Mouse (Mus musculus) liver, embryonic 15.5 days (tissue): ENCODE measurements around the gene 9430015G10Rik. TPM values are rescaled to one million over a fixed set of nuclear protein-coding genes. Genes with fewer than 3 reads are reported as not detected.

Experiments
- ATAC-seq: fragments of 200-750 bp; cut with Nextera tagmentation; 2 replicates; pipeline ENCODE4 v1.8.0; 2017; ENCODE audit warnings: moderate number of reproducible peaks, mild to moderate bottlenecking, moderate library complexity; ENCODE audit not compliant: insufficient read depth
- H3K27ac ChIP-seq: fragments of 300-500 bp; sonication (generic); replicated peaks from 2 replicates; pipeline ENCODE4 v1.5.1; 2015; ENCODE audit warnings: mild to moderate bottlenecking, inconsistent platforms
- H3K27me3 ChIP-seq: fragments of 300-500 bp; sonication (generic); 2 replicates; pipeline ENCODE4 v1.6.1; 2015; ENCODE audit warnings: mild to moderate bottlenecking, inconsistent platforms
- H3K36me3 ChIP-seq: fragments of 300-500 bp; sonication (generic); replicated peaks from 2 replicates; pipeline ENCODE4 v1.6.1; 2015; ENCODE audit warnings: moderate library complexity, mild to moderate bottlenecking, inconsistent platforms
- H3K4me1 ChIP-seq: fragments of 300-500 bp; sonication (generic); replicated peaks from 2 replicates; pipeline ENCODE4 v1.6.1; 2015; ENCODE audit warnings: inconsistent platforms
- H3K4me2 ChIP-seq: fragments of 300-500 bp; sonication (generic); 2 replicates; pipeline ENCODE4 v1.6.1; 2015; ENCODE audit warnings: moderate library complexity, mild to moderate bottlenecking, inconsistent platforms
- H3K4me3 ChIP-seq: fragments of 300-500 bp; sonication (generic); replicated peaks from 2 replicates; pipeline ENCODE4 v1.5.1; 2015; ENCODE audit warnings: mild to moderate bottlenecking, inconsistent platforms
- H3K9ac ChIP-seq: fragments of 300-500 bp; sonication (generic); 2 replicates; pipeline ENCODE4 v1.6.1; 2015; ENCODE audit warnings: moderate library complexity, mild to moderate bottlenecking, inconsistent platforms
- H3K9me3 ChIP-seq: fragments of 300-500 bp; sonication (generic); replicated peaks from 2 replicates; pipeline ENCODE4 v1.6.1; 2016; ENCODE audit warnings: inconsistent platforms
- WGBS: fragments of 180-500 bp; shearing (Covaris S2); methylation state at CpG from one replicate; pipeline ENCODE4 v1.1.7; 2015; ENCODE audit warnings: mixed read lengths; ENCODE audit not compliant: insufficient replicate concordance; 5-methylcytosine and 5-hydroxymethylcytosine counted together
- polyA plus RNA-seq: library from polyadenylated mRNA; unstranded; fragments of >200 nt; fragmentation: Nextera tagmentation; extraction: Ambion mirVana; gene quantifications from 2 replicates; pipeline ENCODE4 v1.2.1, GENCODE M21; 2015

9430015G10Rik gene
- polyA plus RNA-seq, 1 experiment from 2014 or later = 10.5 TPM

DNA sequence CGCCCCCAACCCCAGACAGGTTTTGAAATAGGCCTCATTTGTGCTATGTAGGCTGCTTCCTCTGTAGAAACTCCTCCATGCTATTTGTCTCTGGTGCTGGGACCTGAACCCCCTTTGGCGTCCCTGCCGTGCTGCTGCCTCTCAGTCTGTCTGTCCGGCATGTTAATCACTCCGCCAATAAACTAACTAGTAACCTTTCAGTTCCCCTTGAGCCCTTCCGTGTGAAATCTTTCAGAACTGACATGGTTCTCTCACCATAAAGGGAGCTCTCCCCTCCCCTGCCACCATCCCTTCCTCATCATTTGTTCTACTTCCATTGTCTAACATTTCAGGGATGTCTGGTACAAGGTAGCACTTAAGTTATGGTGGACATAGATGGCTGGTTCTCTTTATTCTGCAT, 10.4 kb upstream of the 9430015G10Rik start:
- no peaks in the 10 kb centered on the region for H3K9me3 ChIP-seq
- H3K9ac ChIP-seq = no peak overlapping the region
- no peaks in the 10 kb centered on the region for H3K27me3 ChIP-seq
- ATAC-seq = no peak
- 0 out of 2 replicates have a peak, but pooled peaks cover 3% of the 10 kb centered on the region for H3K4me1 ChIP-seq
- no peak overlapping the region for H3K4me3 ChIP-seq
- H3K4me2 ChIP-seq = no peak overlapping the region
- H3K36me3 ChIP-seq = no peaks in the 10 kb centered on the region
- H3K27ac ChIP-seq = no peak overlapping the region
- 66% methylated on average over 6 of the region's 6 CpGs for WGBS

- Histone ChIP-seq H3K4me1 (0 out of 2 replicates have a peak, but pooled peaks cover 3% of the 10 kb centered on the region), H3K36me3 (no peaks in the 10 kb centered on the region), H3K27ac (no peak overlapping the region), H3K4me3 (no peak overlapping the region), H3K9me3 (no peaks in the 10 kb centered on the region), H3K4me2 (no peak overlapping the region), H3K27me3 (no peaks in the 10 kb centered on the region), H3K9ac (no peak overlapping the region)
- ATAC-seq = peak; percentile 26
- 56% methylated on average over 5 of the region's 5 CpGs for WGBS
Measured at GRCm38 (mm10) chr4:156100501-156100900, 9.3 kb upstream of the 9430015G10Rik start.

- no peak overlapping the region for H3K4me2 ChIP-seq
- ATAC-seq = no peak
- H3K27me3 ChIP-seq = no peaks in the 10 kb centered on the region
- H3K27ac ChIP-seq = no peak overlapping the region
- H3K4me3 ChIP-seq = no peak overlapping the region
- no peaks in the 10 kb centered on the region for H3K9me3 ChIP-seq
- H3K36me3 ChIP-seq = no peaks in the 10 kb centered on the region
- WGBS = 30% methylated on average over 3 of the region's 3 CpGs
- H3K9ac ChIP-seq = no peak overlapping the region
- 0 out of 2 replicates have a peak, but pooled peaks cover 3% of the 10 kb centered on the region for H3K4me1 ChIP-seq
Measured at GRCm38 (mm10) chr4:156101481-156101903, 8.3 kb upstream of the 9430015G10Rik start.

- no peak overlapping the region for H3K9ac ChIP-seq
- no peaks in the 10 kb centered on the region for H3K36me3 ChIP-seq
- H3K4me1 ChIP-seq = 0 out of 2 replicates have a peak, but pooled peaks cover 3% of the 10 kb centered on the region
- no peaks in the 10 kb centered on the region for H3K27me3 ChIP-seq
- no peak overlapping the region for H3K4me3 ChIP-seq
- H3K27ac ChIP-seq = no peak overlapping the region
- no peak overlapping the region for H3K4me2 ChIP-seq
- WGBS = 49% methylated on average over 4 of the region's 4 CpGs
- H3K9me3 ChIP-seq = no peaks in the 10 kb centered on the region
- ATAC-seq = no peak
Measured at GRCm38 (mm10) chr4:156103342-156103741, 6.4 kb upstream of the 9430015G10Rik start.

- Histone ChIP-seq H3K9me3 (no peaks in the 10 kb centered on the region), H3K4me3 (peak overlapping the region; percentile 94), H3K4me2 (peak overlapping the region; percentile 79), H3K36me3 (no peaks in the 10 kb centered on the region), H3K9ac (peak overlapping the region; percentile 64), H3K27ac (peak overlapping the region; percentile 80), H3K4me1 (peaks cover 40% of the 10 kb centered on the region), H3K27me3 (no peaks in the 10 kb centered on the region)
- peak; percentile 37 for ATAC-seq
- WGBS = 21% methylated on average over 13 of the region's 13 CpGs
Measured at GRCm38 (mm10) chr4:156108606-156109546, 906 bp upstream of the 9430015G10Rik start.

DNA sequence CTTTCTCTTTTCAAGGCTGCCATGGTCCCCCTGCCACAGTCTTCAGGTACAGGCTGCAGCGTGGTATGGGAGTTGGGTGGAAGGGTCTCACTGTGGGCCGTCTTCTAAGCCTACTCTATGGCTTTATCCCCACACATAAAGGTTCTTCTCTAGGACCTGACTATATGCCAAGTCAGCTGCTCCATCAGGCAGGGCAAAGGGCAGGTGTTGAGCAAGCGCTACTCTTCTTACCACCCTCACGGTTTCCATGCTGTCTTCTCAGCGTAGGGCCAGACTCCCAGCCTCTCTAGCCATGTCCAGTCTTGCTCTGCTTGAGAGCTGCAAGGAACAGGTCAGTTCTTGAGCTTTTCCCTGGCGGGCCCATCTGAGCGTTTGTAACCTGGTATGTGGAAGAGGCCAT, 14.3 kb downstream of the 9430015G10Rik start:
- 85% methylated on average over 7 of the region's 7 CpGs for WGBS
- H3K27ac ChIP-seq = no peak overlapping the region
- H3K9me3 ChIP-seq = no peaks in the 10 kb centered on the region
- H3K9ac ChIP-seq = no peak overlapping the region
- H3K4me2 ChIP-seq = no peak overlapping the region
- peaks cover 77% of the 10 kb centered on the region for H3K36me3 ChIP-seq
- H3K4me1 ChIP-seq = peaks cover 18% of the 10 kb centered on the region
- H3K27me3 ChIP-seq = no peaks in the 10 kb centered on the region
- no peak overlapping the region for H3K4me3 ChIP-seq
- no peak for ATAC-seq

- Histone ChIP-seq H3K4me1 (peaks cover 18% of the 10 kb centered on the region), H3K36me3 (peaks cover 64% of the 10 kb centered on the region), H3K9ac (no peak overlapping the region), H3K4me2 (no peak overlapping the region), H3K4me3 (no peak overlapping the region), H3K9me3 (no peaks in the 10 kb centered on the region), H3K27ac (no peak overlapping the region), H3K27me3 (no peaks in the 10 kb centered on the region)
- no peak for ATAC-seq
- 84% methylated on average over 6 of the region's 6 CpGs for WGBS
Measured at GRCm38 (mm10) chr4:156125393-156125792, 15.6 kb downstream of the 9430015G10Rik start.

- Histone ChIP-seq H3K27ac (no peak overlapping the region), H3K27me3 (no peaks in the 10 kb centered on the region), H3K4me3 (no peak overlapping the region), H3K4me1 (peaks cover 18% of the 10 kb centered on the region), H3K9ac (no peak overlapping the region), H3K36me3 (peaks cover 53% of the 10 kb centered on the region), H3K4me2 (no peak overlapping the region), H3K9me3 (no peaks in the 10 kb centered on the region)
- WGBS = 71% methylated on average over 7 of the region's 7 CpGs
- no peak for ATAC-seq
Measured at GRCm38 (mm10) chr4:156126841-156127240, 17.1 kb downstream of the 9430015G10Rik start.

DNA sequence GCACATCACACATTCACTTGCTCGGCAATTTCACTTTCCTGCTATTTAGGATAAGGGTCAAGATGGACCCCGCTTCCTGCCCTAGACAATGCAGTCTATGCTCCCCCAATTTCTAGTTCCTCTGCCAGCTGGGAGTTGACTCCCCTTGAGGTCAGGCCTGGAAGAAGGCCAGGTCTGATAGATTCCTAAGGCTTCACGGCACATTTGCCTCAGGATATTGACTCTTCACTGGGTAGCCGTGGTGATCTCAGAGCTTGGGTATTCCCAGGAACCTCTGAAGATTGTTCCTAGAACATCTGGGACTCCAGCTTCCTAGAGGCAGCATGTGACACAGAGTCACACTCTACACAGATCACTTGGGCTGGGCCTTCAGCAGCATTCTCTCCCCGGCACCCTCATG, 19.0 kb downstream of the 9430015G10Rik start:
- no peak for ATAC-seq
- no peak overlapping the region for H3K27ac ChIP-seq
- H3K9ac ChIP-seq = no peak overlapping the region
- no peaks in the 10 kb centered on the region for H3K9me3 ChIP-seq
- H3K36me3 ChIP-seq = peaks cover 34% of the 10 kb centered on the region
- H3K27me3 ChIP-seq = no peaks in the 10 kb centered on the region
- H3K4me3 ChIP-seq = no peak overlapping the region
- H3K4me1 ChIP-seq = peaks cover 20% of the 10 kb centered on the region
- H3K4me2 ChIP-seq = no peak overlapping the region
- 62% methylated on average over 5 of the region's 5 CpGs for WGBS

- H3K27ac ChIP-seq = no peak within 1 kb of the TSS
- no peak for ATAC-seq
Measured at GRCm38 (mm10) chr4:156130436-156130835, 20.7 kb downstream of the 9430015G10Rik start, which contains the start of gene Rnf223. Gene Rnf223 (plus strand): TSS chr4:156130513.

DNA sequence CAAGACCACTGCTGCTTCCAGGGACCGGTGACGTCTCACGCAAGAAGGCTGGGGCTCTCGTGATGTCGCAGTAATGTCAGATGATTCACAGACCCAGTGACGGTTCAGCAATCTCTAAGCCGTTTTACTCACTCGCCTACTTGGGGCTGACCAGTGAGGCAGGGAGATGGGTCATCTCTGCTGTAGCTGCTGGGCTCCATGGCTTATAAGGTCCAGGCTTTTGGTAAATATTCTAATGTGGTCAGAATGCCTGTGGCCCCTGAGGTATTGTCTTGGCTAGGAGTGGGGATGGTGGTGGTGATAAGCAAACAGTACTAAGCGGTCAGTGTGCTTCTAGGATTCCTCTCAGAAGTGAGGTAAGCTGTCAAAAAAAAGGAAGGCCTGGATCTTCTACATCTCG, 21.2 kb downstream of the 9430015G10Rik start:
- Histone ChIP-seq H3K27me3 (no peaks in the 10 kb centered on the region), H3K27ac (no peak overlapping the region), H3K36me3 (peaks cover 12% of the 10 kb centered on the region), H3K4me3 (no peak overlapping the region), H3K4me1 (peaks cover 12% of the 10 kb centered on the region; the same call in 1 of the 2 replicates), H3K9ac (no peak overlapping the region), H3K4me2 (no peak overlapping the region), H3K9me3 (no peaks in the 10 kb centered on the region)
- WGBS = 74% methylated on average over 10 of the region's 10 CpGs
- ATAC-seq = no peak

More at GRCm38 (mm10) chr4:156130436-156130835, 20.7 kb downstream of the 9430015G10Rik start, which contains the start of gene Rnf223:
- H3K4me1 ChIP-seq = peaks cover 12% of the 10 kb centered on the region; the same call in 1 of the 2 replicates
- H3K4me2 ChIP-seq = no peak within 1 kb of the TSS
- H3K36me3 ChIP-seq = peaks cover 17% of the 10 kb centered on the region
- no peaks in the 10 kb centered on the region for H3K27me3 ChIP-seq
- no peak within 1 kb of the TSS for H3K4me3 ChIP-seq
- 76% methylated on average over 15 of the region's 15 CpGs for WGBS
- H3K9ac ChIP-seq = no peak within 1 kb of the TSS
- no peaks in the 10 kb centered on the region for H3K9me3 ChIP-seq
